Mouse (Mus musculus) left cerebral cortex, adult 9 months (tissue): ENCODE measurements at regions not wholly inside any gene's neighbourhood (a gene's known extent, or its start where the extent isn't known, plus 50 kb on each side); places are given as distances from the start of the nearest gene placed in this dataset.

Source experiments
- DNase-seq, 2 experiments: peaks; one replicate each; pipeline ENCODE4 v3.0.0; 2022; ENCODE audit warnings: low spot score in 2 of 2

GRCm38 (mm10) chr11:57958233-57958632 lies 50.6 kb upstream of the Larp1 start:
- DNase-seq = no peak

GRCm38 (mm10) chr11:57956909-57957308 lies 52.0 kb upstream of the Larp1 start:
- DNase-seq = no peak

GRCm38 (mm10) chr11:57956076-57956475 lies 52.8 kb upstream of the Larp1 start:
- no peak for DNase-seq

GRCm38 (mm10) chr11:57955476-57955875 lies 53.4 kb upstream of the Larp1 start:
- no peak for DNase-seq

- DNase-seq = no peak
These were observed 54.2 kb upstream of the Larp1 start for GRCm38 (mm10) chr11:57954510-57955184.

- DNase-seq = no peak
These were observed 55.2 kb upstream of the Larp1 start for GRCm38 (mm10) chr11:57953694-57954093.

GRCm38 (mm10) chr11:57952619-57953018 lies 56.2 kb upstream of the Larp1 start:
- no peak for DNase-seq

- no peak for DNase-seq
These were observed 57.1 kb upstream of the Larp1 start for GRCm38 (mm10) chr11:57951541-57952326.

- peak in 1 of 2 experiments; percentile 32 for DNase-seq
These were observed 57.9 kb upstream of the Larp1 start for GRCm38 (mm10) chr11:57950989-57951388.

GRCm38 (mm10) chr11:57949067-57949466 lies 59.8 kb upstream of the Larp1 start:
- DNase-seq = no peak

GRCm38 (mm10) chr11:57947347-57947746 lies 61.5 kb upstream of the Larp1 start:
- no peak for DNase-seq

- peak in 1 of 2 experiments; percentile 91 for DNase-seq
These were observed 74.4 kb upstream of the Larp1 start for GRCm38 (mm10) chr11:57934391-57934850.

GRCm38 (mm10) chr11:57933065-57933464 lies 75.8 kb upstream of the Larp1 start:
- DNase-seq = no peak

- no peak for DNase-seq
These were observed 79.4 kb upstream of the Larp1 start for GRCm38 (mm10) chr11:57929506-57929905.

GRCm38 (mm10) chr11:57920263-57920662 lies 87.6 kb upstream of the Hand1 start:
- no peak for DNase-seq

GRCm38 (mm10) chr11:57918447-57919059 lies 85.9 kb upstream of the Hand1 start:
- no peak for DNase-seq

- no peak for DNase-seq
These were observed 85.4 kb upstream of the Hand1 start for GRCm38 (mm10) chr11:57917974-57918373.

GRCm38 (mm10) chr11:57916016-57916415 lies 83.4 kb upstream of the Hand1 start:
- no peak for DNase-seq

- no peak for DNase-seq
These were observed 81.4 kb upstream of the Hand1 start for GRCm38 (mm10) chr11:57913801-57914560.

GRCm38 (mm10) chr11:57913020-57913699 lies 80.5 kb upstream of the Hand1 start:
- DNase-seq = no peak

GRCm38 (mm10) chr11:57911698-57912283 lies 79.2 kb upstream of the Hand1 start:
- peak in 1 of 2 experiments; percentile 5 for DNase-seq
